Mouse (Mus musculus) retina, adult 2 months (tissue): ENCODE results near the gene Slc9a9.

Source experiments
- DNase-seq: peaks from one replicate; pipeline ENCODE4 v3.0.0-alpha.2; 2012; ENCODE audit warnings: low read depth, low spot score

Gene Slc9a9

DNA sequence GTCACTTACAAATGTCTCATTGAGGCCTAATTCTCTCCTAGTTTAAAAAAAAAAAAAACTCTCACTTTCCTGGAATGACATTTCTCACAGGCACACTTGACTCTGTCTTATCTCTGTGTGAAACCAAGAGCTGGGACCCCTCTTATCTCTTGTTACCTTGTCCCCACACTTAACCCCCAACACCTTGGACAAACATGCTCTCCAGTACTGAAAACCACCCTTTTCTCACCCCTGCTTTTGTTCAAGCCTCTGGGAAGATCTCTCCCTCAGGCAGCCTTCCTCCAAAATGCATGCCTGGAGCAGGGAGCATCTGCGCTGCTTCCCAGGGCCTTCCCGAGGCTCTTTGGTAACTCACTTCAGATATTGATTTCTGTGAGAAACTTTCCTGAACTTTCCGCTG is 524.0 kb downstream of the Slc9a9 start:
- DNase-seq = no peak

GRCm38 (mm10) chr9:95194158-95194557 is 524.4 kb downstream of the Slc9a9 start:
- DNase-seq = no peak

- no peak for DNase-seq
These were observed 538.0 kb downstream of the Slc9a9 start for GRCm38 (mm10) chr9:95207661-95208060.

- DNase-seq = no peak
These were observed 539.0 kb downstream of the Slc9a9 start for GRCm38 (mm10) chr9:95208681-95209080.

DNA sequence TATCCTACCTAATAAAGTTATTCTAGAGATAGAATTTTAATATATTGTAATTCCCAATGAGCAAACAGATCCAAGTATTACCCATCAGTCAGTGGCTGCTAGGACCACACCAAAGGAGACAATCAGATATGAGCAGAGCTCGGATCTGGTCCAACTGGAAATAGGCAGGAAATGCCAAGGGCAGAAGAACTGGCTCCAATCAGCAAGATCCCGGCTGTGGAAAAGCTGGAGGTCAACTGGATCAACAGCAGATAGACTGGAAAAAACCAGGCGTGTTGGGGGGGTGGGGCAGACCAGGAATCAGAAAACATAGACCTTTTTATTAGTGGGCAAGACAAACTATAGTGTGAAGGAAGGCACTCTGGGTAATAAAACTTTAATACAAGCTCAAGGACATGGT is 550.3 kb downstream of the Slc9a9 start:
- no peak for DNase-seq

- no peak for DNase-seq
These were observed 551.6 kb downstream of the Slc9a9 start for GRCm38 (mm10) chr9:95221310-95221709.

- DNase-seq = no peak
These were observed 557.3 kb downstream of the Slc9a9 start for GRCm38 (mm10) chr9:95226986-95227385.

- no peak for DNase-seq
These were observed 558.4 kb downstream of the Slc9a9 start for GRCm38 (mm10) chr9:95228123-95228522.

GRCm38 (mm10) chr9:95229147-95229546 is 559.4 kb downstream of the Slc9a9 start:
- no peak for DNase-seq

DNA sequence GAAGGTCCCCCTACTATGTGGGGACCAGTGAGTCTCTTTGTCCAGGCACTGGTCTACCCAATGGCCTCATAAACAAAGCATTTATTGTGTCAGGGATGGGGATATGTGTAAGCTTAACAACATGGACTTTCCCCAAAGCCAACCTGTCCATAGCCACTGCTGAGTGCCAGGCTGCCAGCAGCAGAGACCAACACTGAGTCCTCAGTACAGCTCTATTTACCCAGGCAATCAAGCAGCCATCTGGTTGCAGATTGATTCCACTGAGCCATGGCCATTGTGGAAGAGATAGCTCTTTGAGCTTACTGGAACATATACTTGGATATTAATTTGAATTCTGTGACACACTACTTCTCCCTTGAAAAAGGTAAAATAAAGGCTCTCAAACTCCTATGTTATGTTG is 570.2 kb downstream of the Slc9a9 start:
- DNase-seq = no peak

- no peak for DNase-seq
These were observed 573.0 kb downstream of the Slc9a9 start for GRCm38 (mm10) chr9:95242628-95243195.

DNA sequence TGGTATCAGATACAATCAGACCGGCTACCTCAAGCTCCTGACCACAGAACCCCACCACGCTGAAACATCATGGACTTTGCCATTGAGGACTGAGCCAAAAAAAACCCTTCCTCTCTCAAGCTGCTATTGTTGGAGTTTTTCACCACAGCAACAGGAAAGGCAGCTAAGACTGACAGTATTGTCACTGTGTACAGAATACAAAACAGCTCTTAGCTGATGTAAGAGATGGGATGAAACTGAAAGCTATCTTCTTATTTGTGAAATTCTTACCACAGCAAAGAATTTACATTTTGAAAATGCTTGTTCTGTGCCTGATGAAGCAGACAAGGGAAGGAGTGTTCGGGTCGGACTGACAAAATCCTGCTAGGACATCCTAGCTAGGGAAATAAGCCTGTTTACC is 584.5 kb downstream of the Slc9a9 start:
- no peak for DNase-seq

DNA sequence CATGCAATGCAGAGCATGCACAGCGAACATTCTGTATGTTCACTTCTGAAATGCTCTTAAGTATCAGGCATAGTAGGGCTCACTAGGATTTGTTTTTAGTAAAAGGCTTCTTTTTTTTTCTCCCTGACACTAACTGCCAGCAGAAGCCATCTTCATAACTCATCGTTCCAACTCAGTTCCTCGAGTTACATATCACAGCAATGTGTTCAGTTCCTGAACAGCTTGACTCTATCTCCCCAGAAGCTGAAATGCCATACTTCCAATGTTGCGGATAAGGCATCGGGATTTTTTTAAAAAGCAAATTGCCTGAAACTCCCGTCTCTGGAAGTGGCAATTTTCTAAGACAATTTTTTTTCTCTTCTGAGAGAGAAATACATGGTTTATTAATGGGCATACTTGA is 586.1 kb downstream of the Slc9a9 start:
- no peak for DNase-seq

DNA sequence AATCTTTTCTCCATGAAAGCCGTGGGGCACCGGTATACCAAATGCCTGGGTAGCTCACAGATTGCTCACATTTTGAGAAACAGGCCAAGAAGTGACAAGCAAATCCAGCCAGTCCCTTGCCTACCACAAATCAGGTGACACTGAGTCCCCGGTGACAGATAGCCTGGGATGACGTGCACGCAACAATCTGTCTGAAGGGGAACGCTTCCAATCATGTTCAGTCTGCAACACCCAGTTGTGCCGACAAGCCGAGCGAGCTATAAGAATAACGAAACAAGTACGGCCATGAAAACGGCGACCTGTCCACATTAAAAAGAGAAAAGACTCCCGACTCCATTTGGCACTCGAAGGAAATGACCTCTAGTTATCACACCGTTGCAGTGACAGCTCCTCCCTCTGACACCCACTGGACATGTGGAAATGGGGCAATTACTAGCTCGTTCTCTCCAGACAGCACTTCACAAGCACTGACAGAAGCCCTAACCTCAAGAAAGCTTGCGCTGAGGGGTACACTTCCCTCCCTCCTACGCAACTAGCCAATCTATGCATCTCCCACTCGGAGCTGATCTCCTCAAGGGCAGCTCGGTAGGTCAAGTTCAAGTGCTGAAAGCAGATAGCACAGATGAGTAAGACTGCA is 587.1 kb downstream of the Slc9a9 start:
- DNase-seq = no peak

DNA sequence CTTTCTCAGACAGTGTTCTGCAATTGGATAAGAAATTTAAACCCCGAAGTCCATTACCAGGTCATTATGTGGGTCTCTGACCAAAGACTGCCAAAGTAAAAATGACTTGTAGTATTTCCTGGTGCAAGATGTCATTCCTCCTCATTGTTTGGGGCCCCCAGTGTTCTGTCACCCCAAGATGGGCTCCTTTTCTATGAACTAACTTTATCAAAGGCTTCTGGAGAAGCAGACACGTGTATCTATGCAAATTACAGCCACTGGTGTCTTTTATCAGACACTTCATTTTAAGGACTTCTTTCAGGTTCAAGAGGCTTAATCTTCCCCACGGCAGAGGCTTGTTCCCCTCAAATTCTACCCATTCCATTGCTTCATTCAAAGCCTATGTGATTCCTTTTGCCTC is 593.1 kb downstream of the Slc9a9 start:
- no peak for DNase-seq

GRCm38 (mm10) chr9:95263867-95264509 is 594.3 kb downstream of the Slc9a9 start:
- DNase-seq = no peak

DNA sequence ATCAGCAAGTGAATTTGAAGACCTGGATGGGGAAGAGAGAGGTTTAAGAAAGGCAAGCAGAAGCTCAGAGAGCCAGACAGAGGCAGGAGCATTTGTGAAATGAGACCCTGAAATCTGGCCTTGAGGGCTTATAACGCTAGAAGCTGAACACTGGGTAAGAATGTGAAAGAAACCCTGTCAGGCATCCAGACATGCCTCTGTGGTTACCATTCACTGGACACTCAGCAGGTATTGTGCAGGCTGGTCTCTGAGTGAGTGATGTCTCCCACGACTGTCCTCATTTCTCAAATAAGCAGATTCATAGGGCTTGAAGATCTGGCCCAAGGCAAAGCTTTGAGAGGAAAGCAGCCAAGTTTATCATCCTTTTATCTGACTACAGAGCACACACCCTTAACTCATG is 596.5 kb downstream of the Slc9a9 start:
- no peak for DNase-seq

GRCm38 (mm10) chr9:95266924-95267323 is 597.2 kb downstream of the Slc9a9 start:
- no peak for DNase-seq

DNA sequence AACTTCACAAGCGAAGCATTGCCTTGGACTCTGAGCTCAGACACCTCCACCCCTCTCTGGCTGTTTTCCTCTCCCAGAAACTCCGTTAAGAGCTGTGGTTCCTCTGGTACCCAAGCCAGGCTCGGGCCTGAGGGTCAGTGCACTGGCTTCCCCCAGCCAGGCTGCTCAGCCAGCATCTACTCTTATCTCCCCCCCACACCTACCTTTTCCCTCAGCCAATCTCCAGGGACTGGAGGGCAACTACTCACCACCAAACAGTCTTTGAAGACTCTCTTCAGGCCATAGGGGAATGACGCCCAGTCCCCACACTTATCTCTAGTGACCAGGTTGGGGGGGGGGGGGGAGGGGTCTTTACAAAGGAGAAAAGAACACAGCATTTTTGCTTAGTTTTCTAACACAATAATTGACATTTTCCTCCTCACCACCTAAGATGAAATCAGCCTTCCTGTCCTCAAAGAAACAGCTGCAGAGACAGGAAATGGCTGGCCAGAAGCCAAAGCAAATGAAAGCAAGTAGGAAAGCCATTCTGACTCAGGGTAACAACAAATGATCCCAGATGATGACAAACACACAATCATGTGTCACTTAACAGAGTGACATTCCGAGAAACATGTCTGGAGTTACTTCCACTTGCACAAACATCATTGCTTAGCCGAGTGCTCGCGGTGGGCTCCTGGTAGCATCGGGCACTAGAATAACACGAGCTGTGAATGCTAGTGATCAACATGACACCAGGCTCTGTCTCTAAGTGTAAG is 610.1 kb downstream of the Slc9a9 start:
- no peak for DNase-seq
